Comparison of ENCODE assay signal across 9 mouse cellular contexts in genomic region chr1:92935977-92936376, GRCm38 (mm10). TPM values are rescaled to one million over a fixed set of nuclear protein-coding genes. Genes with fewer than 3 reads are reported as not detected.
DNase-seq lines count a peak whose midpoint lies in the region; ATAC-seq lines count a peak whose summit lies in the region.
"Had no signal": no experiment of that assay in that cellular context is flagged by ENCODE, and none has a peak within 500 bp of the region (broad histone marks: within the 10 kb centered on the region; RNA-seq: fewer than 3 reads in every experiment).

No protein-coding gene starts in this region.

- H3K9ac ChIP-seq in forebrain, embryonic 13.5 days: peak overlapping the region; percentile 82
- H3K9ac ChIP-seq in liver, embryonic 11.5 days (ENCODE audit: low read depth, low read length): no peak overlapping the region
- H3K9ac ChIP-seq in stomach, embryonic 15.5 days: no peak overlapping the region

- 60% methylated on average over 2 of the region's 2 CpGs for WGBS in forebrain, embryonic 13.5 days
- WGBS in liver, embryonic 11.5 days: 54% methylated on average over 2 of the region's 2 CpGs
- 38% methylated on average over 2 of the region's 2 CpGs for WGBS in stomach, embryonic 15.5 days

- no peak for DNase-seq in liver, embryonic 11.5 days (ENCODE audit: low spot score)
- no peak for DNase-seq in ovary, postnatal 10 days (ENCODE audit: low spot score)
- DNase-seq in adrenal gland, postnatal 10 days: no peak
- DNase-seq: thymus, postnatal 36 days had no signal

- ATAC-seq in megakaryocyte, adult 5-6 weeks (ENCODE audit: poor library complexity, severe bottlenecking): no peak
- ATAC-seq in forebrain, embryonic 13.5 days: no peak
- no peak for ATAC-seq in liver, embryonic 11.5 days (replicated peaks; ENCODE audit: low FRiP score)
- ATAC-seq in stomach, embryonic 15.5 days (ENCODE audit: insufficient read depth, low FRiP score, low read depth): no peak
- ATAC-seq in activated CD4-positive, CD25-positive, alpha-beta regulatory T cell, adult 4 months: no peak

- H3K27me3 ChIP-seq in megakaryocyte, embryonic 14.5 days (replicated peaks): peaks cover 4% of the 10 kb centered on the region
- H3K27me3 ChIP-seq in forebrain, embryonic 13.5 days: no peaks in the 10 kb centered on the region; the same call in 1 of the 2 replicates
- no peaks in the 10 kb centered on the region for H3K27me3 ChIP-seq in liver, embryonic 11.5 days (replicated peaks; ENCODE audit: control insufficient read depth, insufficient read depth, low read length)
- no peaks in the 10 kb centered on the region for H3K27me3 ChIP-seq in stomach, embryonic 15.5 days (replicated peaks)

- H3K9me3 ChIP-seq in megakaryocyte, embryonic 14.5 days: peaks cover 17% of the 10 kb centered on the region
- H3K9me3 ChIP-seq in forebrain, embryonic 13.5 days (replicated peaks): no peaks in the 10 kb centered on the region
- H3K9me3 ChIP-seq in liver, embryonic 11.5 days (ENCODE audit: control insufficient read depth, low read length): no peaks in the 10 kb centered on the region
- no peaks in the 10 kb centered on the region for H3K9me3 ChIP-seq in stomach, embryonic 15.5 days

- H3K4me3 ChIP-seq in megakaryocyte, embryonic 14.5 days (replicated peaks): peak overlapping the region; percentile 94
- H3K4me3 ChIP-seq in forebrain, embryonic 13.5 days: peak overlapping the region; percentile 71
- no peak overlapping the region for H3K4me3 ChIP-seq in liver, embryonic 11.5 days (ENCODE audit: low read depth, low read length)
- H3K4me3 ChIP-seq in stomach, embryonic 15.5 days (replicated peaks): peak overlapping the region; percentile 80

- H3K4me2 ChIP-seq in forebrain, embryonic 13.5 days: peak overlapping the region; percentile 79
- peak overlapping the region; percentile 83 for H3K4me2 ChIP-seq in liver, embryonic 11.5 days
- H3K4me2 ChIP-seq in stomach, embryonic 15.5 days: peak overlapping the region; percentile 81

- peaks cover 38% of the 10 kb centered on the region for H3K36me3 ChIP-seq in megakaryocyte, embryonic 14.5 days (replicated peaks; ENCODE audit: low read length)
- H3K36me3 ChIP-seq in forebrain, embryonic 13.5 days (ENCODE audit: poor library complexity, severe bottlenecking): peaks cover 33% of the 10 kb centered on the region
- peaks cover 8% of the 10 kb centered on the region; the same call in 1 of the 2 replicates for H3K36me3 ChIP-seq in liver, embryonic 11.5 days (ENCODE audit: control insufficient read depth, insufficient read depth, low read length)
- peaks cover 9% of the 10 kb centered on the region for H3K36me3 ChIP-seq in stomach, embryonic 15.5 days

- no peak overlapping the region for H3K27ac ChIP-seq in forebrain, embryonic 13.5 days
- H3K27ac ChIP-seq in liver, embryonic 11.5 days (ENCODE audit: low read depth, low read length): no peak overlapping the region
- no peak overlapping the region for H3K27ac ChIP-seq in stomach, embryonic 15.5 days

- peaks cover 42% of the 10 kb centered on the region for H3K4me1 ChIP-seq in megakaryocyte, embryonic 14.5 days
- peaks cover 29% of the 10 kb centered on the region for H3K4me1 ChIP-seq in forebrain, embryonic 13.5 days
- peaks cover 10% of the 10 kb centered on the region; the same call in 1 of the 2 replicates for H3K4me1 ChIP-seq in liver, embryonic 11.5 days (replicated peaks; ENCODE audit: control insufficient read depth, insufficient read depth, low read length)
- H3K4me1 ChIP-seq in stomach, embryonic 15.5 days: peaks cover 20% of the 10 kb centered on the region

RNA-seq across cellular contexts. Expression of gene Capn10, which starts 1.8 kb away (rescaled TPM):
- polyA plus RNA-seq in megakaryocyte, embryonic 14.5 days (2012; ENCODE audit: insufficient read depth, low replicate concordance): 12.4 and 15.0 TPM in 2 replicates
- total RNA-seq in megakaryocyte, adult 5-6 weeks (2015): 2.7 and 5.2 TPM in 2 replicates
- 6.4 and 8.7 TPM in 2 replicates for total RNA-seq in megakaryocyte, adult 5-6 weeks (2017)
- polyA plus RNA-seq in forebrain, embryonic 13.5 days (2015; fragmentation: Nextera tagmentation; extraction: Ambion mirVana): 51.7 and 54.3 TPM in 2 replicates
- 20.9 and 21.3 TPM in 2 replicates for polyA plus RNA-seq in liver, embryonic 11.5 days (2014; fragmentation: Nextera tagmentation; extraction: Ambion mirVana)
- 35.5 and 35.9 TPM in 2 replicates for polyA plus RNA-seq in stomach, embryonic 15.5 days (2015; fragmentation: Nextera tagmentation; extraction: Ambion mirVana)
- 1 to 10 TPM; 4.0 to 8.0 TPM for polyA plus RNA-seq in activated CD4-positive, CD25-positive, alpha-beta regulatory T cell, adult 4 months (2017; shearing (Covaris generic))
- total RNA-seq in adrenal gland, postnatal 10 days (2021): 10 to 100 TPM; 16.8 to 22.4 TPM

RNA-seq across cellular contexts. Expression of gene Gpr35, which starts 14.7 kb away (rescaled TPM):
- polyA plus RNA-seq in megakaryocyte, embryonic 14.5 days (2012; ENCODE audit: insufficient read depth, low replicate concordance): 1.1 TPM in 1 of 2 replicates, not detected in the other
- 69.5 and 72.6 TPM in 2 replicates for total RNA-seq in megakaryocyte, adult 5-6 weeks (2015)
- 46.4 and 47.2 TPM in 2 replicates for total RNA-seq in megakaryocyte, adult 5-6 weeks (2017)
- polyA plus RNA-seq in forebrain, embryonic 13.5 days (2015; fragmentation: Nextera tagmentation; extraction: Ambion mirVana): 0.25 and 0.46 TPM in 2 replicates
- 0.27 and 0.71 TPM in 2 replicates for polyA plus RNA-seq in liver, embryonic 11.5 days (2014; fragmentation: Nextera tagmentation; extraction: Ambion mirVana)
- 6.2 and 7.7 TPM in 2 replicates for polyA plus RNA-seq in stomach, embryonic 15.5 days (2015; fragmentation: Nextera tagmentation; extraction: Ambion mirVana)
- polyA plus RNA-seq in activated CD4-positive, CD25-positive, alpha-beta regulatory T cell, adult 4 months (2017; shearing (Covaris generic)): under 1 TPM; 0.21 to 0.61 TPM
- 1 to 10 TPM in 1 of 2 experiments, under 1 TPM in 1; 0.97 to 1.7 TPM for total RNA-seq in adrenal gland, postnatal 10 days (2021)

RNA-seq across cellular contexts. Expression of gene Rnpepl1, which starts 25.4 kb away (rescaled TPM):
- 94.2 and 172 TPM in 2 replicates for polyA plus RNA-seq in megakaryocyte, embryonic 14.5 days (2012; ENCODE audit: insufficient read depth, low replicate concordance)
- 29.3 and 30.1 TPM in 2 replicates for total RNA-seq in megakaryocyte, adult 5-6 weeks (2015)
- 20.4 and 23.6 TPM in 2 replicates for total RNA-seq in megakaryocyte, adult 5-6 weeks (2017)
- polyA plus RNA-seq in forebrain, embryonic 13.5 days (2015; fragmentation: Nextera tagmentation; extraction: Ambion mirVana): 18.6 and 20.5 TPM in 2 replicates
- polyA plus RNA-seq in liver, embryonic 11.5 days (2014; fragmentation: Nextera tagmentation; extraction: Ambion mirVana): 24.7 and 26.5 TPM in 2 replicates
- polyA plus RNA-seq in stomach, embryonic 15.5 days (2015; fragmentation: Nextera tagmentation; extraction: Ambion mirVana): 44.0 and 45.5 TPM in 2 replicates
- 10 to 100 TPM; 23.3 to 25.3 TPM for polyA plus RNA-seq in activated CD4-positive, CD25-positive, alpha-beta regulatory T cell, adult 4 months (2017; shearing (Covaris generic))
- 10 to 100 TPM; 64.6 to 72.0 TPM for total RNA-seq in adrenal gland, postnatal 10 days (2021)

RNA-seq across cellular contexts. Expression of gene Dusp28, which starts 29.2 kb away (rescaled TPM):
- polyA plus RNA-seq in megakaryocyte, embryonic 14.5 days (2012; ENCODE audit: insufficient read depth, low replicate concordance): 1.8 and 4.1 TPM in 2 replicates
- total RNA-seq in megakaryocyte, adult 5-6 weeks (2015): 8.2 and 8.9 TPM in 2 replicates
- total RNA-seq in megakaryocyte, adult 5-6 weeks (2017): 2.0 and 2.4 TPM in 2 replicates
- 16.6 and 17.5 TPM in 2 replicates for polyA plus RNA-seq in forebrain, embryonic 13.5 days (2015; fragmentation: Nextera tagmentation; extraction: Ambion mirVana)
- 8.1 and 10.7 TPM in 2 replicates for polyA plus RNA-seq in liver, embryonic 11.5 days (2014; fragmentation: Nextera tagmentation; extraction: Ambion mirVana)
- 12.8 and 15.9 TPM in 2 replicates for polyA plus RNA-seq in stomach, embryonic 15.5 days (2015; fragmentation: Nextera tagmentation; extraction: Ambion mirVana)
- 1 to 10 TPM; 4.3 TPM for polyA plus RNA-seq in activated CD4-positive, CD25-positive, alpha-beta regulatory T cell, adult 4 months (2017; shearing (Covaris generic))
- total RNA-seq in adrenal gland, postnatal 10 days (2021): 10 to 100 TPM; 13.5 to 17.0 TPM

RNA-seq across cellular contexts. Expression of gene Ankmy1, which starts 33.3 kb away (rescaled TPM):
- polyA plus RNA-seq in megakaryocyte, embryonic 14.5 days (2012; ENCODE audit: insufficient read depth, low replicate concordance): not detected in 2 replicates
- 0.20 TPM in 1 of 2 replicates, not detected in the other for total RNA-seq in megakaryocyte, adult 5-6 weeks (2015)
- total RNA-seq in megakaryocyte, adult 5-6 weeks (2017): not detected in 2 replicates
- polyA plus RNA-seq in forebrain, embryonic 13.5 days (2015; fragmentation: Nextera tagmentation; extraction: Ambion mirVana): 0.71 and 1.4 TPM in 2 replicates
- 0.16 and 0.25 TPM in 2 replicates for polyA plus RNA-seq in liver, embryonic 11.5 days (2014; fragmentation: Nextera tagmentation; extraction: Ambion mirVana)
- 0.19 and 0.34 TPM in 2 replicates for polyA plus RNA-seq in stomach, embryonic 15.5 days (2015; fragmentation: Nextera tagmentation; extraction: Ambion mirVana)
- 1 to 10 TPM in 1 of 2 experiments, under 1 TPM in 1; 0.47 to 1.1 TPM for polyA plus RNA-seq in activated CD4-positive, CD25-positive, alpha-beta regulatory T cell, adult 4 months (2017; shearing (Covaris generic))
- total RNA-seq in adrenal gland, postnatal 10 days (2021): under 1 TPM; 0.75 to 0.82 TPM
